Mouse (Mus musculus): ENCODE data around the gene Zfp574. TPM values are rescaled to one million over a fixed set of nuclear protein-coding genes. Genes with fewer than 3 reads are reported as not detected.

Zfp574 gene
- total RNA-seq (2012; rRNA removed) (15.0 and 16.3 TPM in 2 replicates), polyA plus RNA-seq (2012; ENCODE audit: insufficient read depth in 1 of 2, insufficient read length in 2 of 2, low read depth in 1 of 2, low replicate concordance in 2 of 2, missing spikeins in 1 of 2) (10 to 100 TPM in 1 of 2 experiments, not detected in 1; 30.2 TPM)

- H3K79me2 ChIP-seq (ENCODE audit: control insufficient read depth, insufficient read depth, low read length, poor library complexity), result peaks cover 5% of the 10 kb centered on the region
- peaks cover 0 to 11% of the 10 kb centered on the region in 2 experiments; a peak in 2 of 4 replicates for H3K36me3 ChIP-seq (ENCODE audit: control insufficient read depth in 1 of 2, insufficient read depth in 2 of 2, low read length in 2 of 2)
- H3K27me3 ChIP-seq (ENCODE audit: control insufficient read depth in 1 of 2, insufficient read depth in 2 of 2, low read length in 2 of 2), result no peaks in the 10 kb centered on the region
- peak within 1 kb of the TSS; percentile 79 for H3K9ac ChIP-seq (ENCODE audit: control insufficient read depth, low read depth, low read length, poor library complexity, severe bottlenecking)
- DNase-seq (ENCODE audit: low read depth, low spot score), result no peak
- H3K27ac ChIP-seq (ENCODE audit: control insufficient read depth, low read depth, low read length), result peak within 1 kb of the TSS; percentile 28
- no peaks in the 10 kb centered on the region for H3K9me3 ChIP-seq (replicated peaks; ENCODE audit: insufficient read depth, low read length)
- TF ChIP-seq GATA1 (IDR thresholded peaks at IDR 0.05; ENCODE audit: low read depth, low read length) (no peak), SIN3A (IDR thresholded peaks at IDR 0.05; ENCODE audit: low read length) (0 out of 2 replicates have a peak, but pooled peaks have one; percentile 8), HCFC1 (IDR thresholded peaks at IDR 0.05; ENCODE audit: low read depth, low read length) (no peak), POLR2AphosphoS2 (IDR thresholded peaks at IDR 0.05; ENCODE audit: low read length) (no peak), POLR2A (IDR thresholded peaks at IDR 0.05; ENCODE audit: control insufficient read depth in 1 of 2, insufficient read depth in 1 of 2, low read depth in 1 of 2, low read length in 2 of 2, poor library complexity in 1 of 2) (no peak), MYC (IDR thresholded peaks at IDR 0.05; ENCODE audit: low read depth, low read length) (no peak), UBTF (IDR thresholded peaks at IDR 0.05; ENCODE audit: borderline replicate concordance, insufficient read depth, low read depth, low read length) (no peak)
- peaks cover 3 to 25% of the 10 kb centered on the region in 2 experiments; a peak in 3 of 4 replicates for H3K4me1 ChIP-seq (ENCODE audit: control insufficient read depth in 1 of 2, insufficient read depth in 2 of 2, low read length in 2 of 2)
- peak within 1 kb of the TSS; percentile 71 to 83 for H3K4me3 ChIP-seq (ENCODE audit: control insufficient read depth in 1 of 2, insufficient read depth in 1 of 2, low read depth in 2 of 2, low read length in 2 of 2)
Measured at GRCm38 (mm10) chr7:25071979-25072715, at the start of gene Zfp574, which contains the start of gene Grik5. Zfp574 (plus strand) TSS chr7:25072567. Grik5 (minus strand) TSS chr7:25072346.

- Histone ChIP-seq H3K79me2 (ENCODE audit: control insufficient read depth, insufficient read depth, low read length, poor library complexity) (no peaks in the 10 kb centered on the region), H3K27ac (ENCODE audit: control insufficient read depth, low read depth, low read length) (no peak overlapping the region), H3K4me3 (ENCODE audit: control insufficient read depth in 1 of 2, insufficient read depth in 1 of 2, low read depth in 2 of 2, low read length in 2 of 2) (no peak overlapping the region), H3K27me3 (ENCODE audit: control insufficient read depth in 1 of 2, insufficient read depth in 2 of 2, low read length in 2 of 2) (no peaks in the 10 kb centered on the region), H3K9ac (ENCODE audit: control insufficient read depth, low read depth, low read length, poor library complexity, severe bottlenecking) (no peak overlapping the region), H3K4me1 (ENCODE audit: control insufficient read depth in 1 of 2, insufficient read depth in 2 of 2, low read length in 2 of 2) (no peaks in the 10 kb centered on the region), H3K9me3 (replicated peaks; ENCODE audit: insufficient read depth, low read length) (no peaks in the 10 kb centered on the region), H3K36me3 (ENCODE audit: control insufficient read depth in 1 of 2, insufficient read depth in 2 of 2, low read length in 2 of 2) (no peaks in the 10 kb centered on the region)
- peak; percentile 37 for DNase-seq (ENCODE audit: low read depth, low spot score)
- TF ChIP-seq NRF1 (IDR thresholded peaks at IDR 0.05; ENCODE audit: insufficient read depth, low read depth, low read length, poor library complexity, severe bottlenecking) (no peak), E2F4 (IDR thresholded peaks at IDR 0.05; ENCODE audit: borderline replicate concordance, low read depth, low read length) (no peak), BHLHE40 (IDR thresholded peaks at IDR 0.05; ENCODE audit: borderline replicate concordance, low read depth, low read length) (no peak), EP300 (IDR thresholded peaks at IDR 0.05; ENCODE audit: low read depth in 1 of 2, low read length in 2 of 2) (no peak), HCFC1 (IDR thresholded peaks at IDR 0.05; ENCODE audit: low read depth, low read length) (no peak), ETS1 (IDR thresholded peaks at IDR 0.05; ENCODE audit: low read depth, low read length) (no peak), POLR2AphosphoS2 (IDR thresholded peaks at IDR 0.05; ENCODE audit: low read length) (no peak), UBTF (IDR thresholded peaks at IDR 0.05; ENCODE audit: borderline replicate concordance, insufficient read depth, low read depth, low read length) (no peak), RAD21 (IDR thresholded peaks at IDR 0.05; ENCODE audit: low read depth, low read length) (peak; percentile 27), MXI1 (IDR thresholded peaks at IDR 0.05; ENCODE audit: low read depth, low read length) (no peak), SMC3 (IDR thresholded peaks at IDR 0.05; ENCODE audit: low read depth, low read length) (0 out of 2 replicates have a peak, but pooled peaks have one; percentile 20), GABPA (IDR thresholded peaks at IDR 0.05; ENCODE audit: low read depth, low read length) (no peak), MAX (IDR thresholded peaks at IDR 0.05; ENCODE audit: low read length) (no peak), KAT2A (conservative IDR thresholded peaks at IDR 0.05; ENCODE audit: low read depth, low read length) (no peak), CTCF (IDR thresholded peaks at IDR 0.05 in 2 of 3, conservative IDR thresholded peaks at IDR 0.05 in 1 of 3; ENCODE audit: control insufficient read depth in 1 of 3, insufficient read depth in 1 of 3, low read depth in 2 of 3, low read length in 3 of 3, poor library complexity in 1 of 3, severe bottlenecking in 1 of 3) (peak in 2 of 3 experiments; percentile 46; a peak in 5 of 6 replicates), TAL1 (IDR thresholded peaks at IDR 0.05; ENCODE audit: low read length) (no peak)
Measured at GRCm38 (mm10) chr7:25025855-25026439, 46.4 kb upstream of the Zfp574 start.

Data from MEL (cell line).